Mouse (Mus musculus) forebrain, embryonic 11.5 days (tissue): Measurements from ENCODE around the gene Trim56. TPM values are rescaled to one million over a fixed set of nuclear protein-coding genes. Genes with fewer than 3 reads are reported as not detected.

Experiments used
- ATAC-seq: fragments of 200-750 bp; cut with Nextera tagmentation; replicated peaks from 2 replicates; pipeline ENCODE4 v1.8.0; 2017; ENCODE audit warnings: moderate TSS enrichment; ENCODE audit not compliant: low FRiP score
- DNase-seq: peaks from one replicate; pipeline ENCODE4 v3.0.0-alpha.2; 2017; ENCODE audit warnings: low spot score
- H3K27ac ChIP-seq: fragments of 300-500 bp; sonication (generic); 2 replicates; pipeline ENCODE4 v1.5.1; 2014; ENCODE audit warnings: low read depth, low read length
- H3K27me3 ChIP-seq: fragments of 300-500 bp; sonication (generic); 2 replicates; pipeline ENCODE4 v1.6.1; 2014; ENCODE audit warnings: mild to moderate bottlenecking, low read length, mixed read lengths; ENCODE audit not compliant: control insufficient read depth, insufficient read depth
- H3K36me3 ChIP-seq: fragments of 300-500 bp; sonication (generic); 2 replicates; pipeline ENCODE4 v1.6.1; 2014; ENCODE audit warnings: mild to moderate bottlenecking, low read length, moderate library complexity, mixed read lengths; ENCODE audit not compliant: control insufficient read depth, insufficient read depth
- H3K4me1 ChIP-seq: fragments of 300-500 bp; sonication (generic); replicated peaks from 2 replicates; pipeline ENCODE4 v1.6.1; 2014; ENCODE audit warnings: low read length, mixed read lengths; ENCODE audit not compliant: control insufficient read depth, insufficient read depth
- H3K4me2 ChIP-seq: fragments of 300-500 bp; sonication (generic); 2 replicates; pipeline ENCODE4 v1.6.1; 2014; ENCODE audit warnings: low read depth, mild to moderate bottlenecking, low read length, moderate library complexity, mixed read lengths; ENCODE audit not compliant: severe bottlenecking
- H3K4me3 ChIP-seq: fragments of 300-500 bp; sonication (generic); 2 replicates; pipeline ENCODE4 v1.5.1; 2014; ENCODE audit warnings: low read depth, low read length
- H3K9ac ChIP-seq: fragments of 300-500 bp; sonication (generic); 2 replicates; pipeline ENCODE4 v1.6.1; 2014; ENCODE audit warnings: low read length
- H3K9me3 ChIP-seq: fragments of 300-500 bp; sonication (generic); 2 replicates; pipeline ENCODE4 v1.6.1; 2016; ENCODE audit warnings: low read length, mixed read lengths; ENCODE audit not compliant: control insufficient read depth
- WGBS: fragments of 180-500 bp; shearing (Covaris S2); extraction: QIAGEN DNeasy Blood & Tissue Kit; methylation state at CpG from one replicate; pipeline ENCODE4 v1.1.7; 2014; 5-methylcytosine and 5-hydroxymethylcytosine counted together
- polyA plus RNA-seq: library from polyadenylated mRNA; unstranded; fragments of >200 nt; fragmentation: Nextera tagmentation; extraction: Ambion mirVana; gene quantifications from 2 replicates; pipeline ENCODE4 v1.2.1, GENCODE M21; 2014

Gene Trim56
- polyA plus RNA-seq, 1 experiment from 2014 or later: 6.2 TPM

GRCm38 (mm10) chr5:137065454-137065853 lies 50.6 kb downstream of the Trim56 start:
- ATAC-seq (no peak), DNase-seq (no peak)
- H3K27ac ChIP-seq: no peak overlapping the region
- H3K4me1 ChIP-seq: no peaks in the 10 kb centered on the region
- no peaks in the 10 kb centered on the region for H3K9me3 ChIP-seq
- H3K27me3 ChIP-seq: no peaks in the 10 kb centered on the region
- WGBS: 68% methylated on average over 6 of the region's 6 CpGs
- no peaks in the 10 kb centered on the region for H3K36me3 ChIP-seq
- H3K9ac ChIP-seq: no peak overlapping the region
- no peak overlapping the region for H3K4me2 ChIP-seq
- no peak overlapping the region for H3K4me3 ChIP-seq

- no peaks in the 10 kb centered on the region for H3K9me3 ChIP-seq
- H3K36me3 ChIP-seq: no peaks in the 10 kb centered on the region
- H3K4me3 ChIP-seq: no peak overlapping the region
- no peak overlapping the region for H3K27ac ChIP-seq
- H3K4me1 ChIP-seq: no peaks in the 10 kb centered on the region
- WGBS: 84% methylated on average over 5 of the region's 5 CpGs
- no peak for ATAC-seq
- no peak overlapping the region for H3K9ac ChIP-seq
- no peak overlapping the region for H3K4me2 ChIP-seq
- no peaks in the 10 kb centered on the region for H3K27me3 ChIP-seq
- DNase-seq: no peak
Observed at GRCm38 (mm10) chr5:137062601-137063000, 53.4 kb downstream of the Trim56 start.

GRCm38 (mm10) chr5:137061809-137062481 lies 54.1 kb downstream of the Trim56 start:
- H3K9me3 ChIP-seq: no peaks in the 10 kb centered on the region
- no peaks in the 10 kb centered on the region for H3K4me1 ChIP-seq
- DNase-seq (peak; percentile 62), ATAC-seq (no peak)
- no peak overlapping the region for H3K9ac ChIP-seq
- no peaks in the 10 kb centered on the region for H3K27me3 ChIP-seq
- 31% methylated on average over 10 of the region's 12 CpGs for WGBS
- H3K4me2 ChIP-seq: no peak overlapping the region
- no peaks in the 10 kb centered on the region for H3K36me3 ChIP-seq
- H3K4me3 ChIP-seq: no peak overlapping the region
- H3K27ac ChIP-seq: no peak overlapping the region

Other genes with a start within 250 kb of the Trim56 start
- 35.1 and 40.6 TPM in 2 replicates for gene Col26a1, start 233.0 kb downstream of the Trim56 start, polyA plus RNA-seq
- 105 and 112 TPM in 2 replicates for gene Ift22, start 208.1 kb downstream of the Trim56 start, polyA plus RNA-seq
- 277 and 287 TPM in 2 replicates for gene Fis1, start 162.9 kb downstream of the Trim56 start, polyA plus RNA-seq
- 0.24 TPM in 1 of 2 replicates, not detected in the other for gene Cldn15, start 149.6 kb downstream of the Trim56 start, polyA plus RNA-seq
- gene Plod3, start 129.2 kb downstream of the Trim56 start, polyA plus RNA-seq: 29.1 and 30.7 TPM in 2 replicates
- 93.4 and 99.5 TPM in 2 replicates for gene Znhit1, start 128.2 kb downstream of the Trim56 start, polyA plus RNA-seq
- 0.32 TPM in 1 of 2 replicates, not detected in the other for gene Vgf, start 89.8 kb downstream of the Trim56 start, polyA plus RNA-seq
- gene Ap1s1, start 70.1 kb downstream of the Trim56 start, polyA plus RNA-seq: 187 and 207 TPM in 2 replicates
- 0.20 TPM in 1 of 2 replicates, not detected in the other for gene Serpine1, start 43.9 kb downstream of the Trim56 start, polyA plus RNA-seq
- gene Muc3, start 33.1 kb upstream of the Trim56 start, polyA plus RNA-seq: not detected in 2 replicates
- not detected in 2 replicates for gene Muc3a, start 96.2 kb upstream of the Trim56 start, polyA plus RNA-seq
- gene Ache, start 171.3 kb upstream of the Trim56 start, polyA plus RNA-seq: 3.0 and 3.7 TPM in 2 replicates
- gene Ufsp1, start 178.4 kb upstream of the Trim56 start, polyA plus RNA-seq: 6.8 and 8.0 TPM in 2 replicates
- gene Srrt, start 191.5 kb upstream of the Trim56 start, polyA plus RNA-seq: 190 TPM in 2 replicates
- gene Trip6, start 198.2 kb upstream of the Trim56 start, polyA plus RNA-seq: 50.1 and 56.7 TPM in 2 replicates
- 9.9 and 10.5 TPM in 2 replicates for gene Slc12a9, start 217.4 kb upstream of the Trim56 start, polyA plus RNA-seq
- 34.6 and 35.0 TPM in 2 replicates for gene Ephb4, start 233.9 kb upstream of the Trim56 start, polyA plus RNA-seq